Mouse (Mus musculus) liver, postnatal 0 days (tissue): ENCODE measurements around the gene Gm9918.

Source experiments
- CTCF ChIP-seq: sonication (generic); IDR thresholded peaks from 2 replicates; pipeline ENCODE4 v1.5.1; 2016; ENCODE audit warnings: antibody characterized with exemption, low read depth
- EP300 ChIP-seq: IDR thresholded peaks from 2 replicates; pipeline ENCODE4 v1.6.1; 2016; ENCODE audit warnings: antibody characterized with exemption, low read depth, mild to moderate bottlenecking

- peak; percentile 82 for TF ChIP-seq CTCF
- TF ChIP-seq EP300, result no peak
These were observed 45.9 kb downstream of the Gm9918 start for GRCm38 (mm10) chr15:102316263-102316662.
